29 mouse cellular contexts compared by ENCODE assay signal in the genomic region with DNA sequence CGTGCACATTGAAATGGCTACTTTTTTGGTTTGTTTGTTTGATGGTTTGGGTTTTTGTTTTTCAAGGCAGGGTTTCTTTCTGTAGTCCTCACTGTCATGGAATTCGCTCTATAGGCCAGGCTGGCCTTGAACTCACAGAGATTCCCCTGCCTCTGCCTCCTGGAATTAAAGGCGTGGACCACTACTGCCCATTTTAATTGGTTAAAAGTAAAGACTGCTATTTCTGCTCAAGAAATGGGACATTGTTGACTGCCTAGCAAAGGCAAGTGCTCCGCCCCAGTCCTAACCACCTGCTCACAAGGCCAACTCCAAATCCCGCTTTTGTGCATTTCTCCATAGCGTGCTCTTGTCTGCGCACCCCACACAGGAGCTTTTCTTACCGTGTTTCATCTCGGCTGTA. TPM values are rescaled to one million over a fixed set of nuclear protein-coding genes. Genes with fewer than 3 reads are reported as not detected.
"Had no signal": no experiment of that assay in that cellular context is flagged by ENCODE, and none has a peak within 500 bp of the region (broad histone marks: within the 10 kb centered on the region; RNA-seq: fewer than 3 reads in every experiment).

No protein-coding gene starts in this region.

- H3K4me1 ChIP-seq: hindbrain, embryonic 13.5 days; hindbrain, embryonic 15.5 days had no signal

- H3K9ac ChIP-seq: heart, embryonic 13.5 days; heart, embryonic 15.5 days; hindbrain, embryonic 13.5 days; hindbrain, embryonic 15.5 days; limb, embryonic 12.5 days; liver, embryonic 13.5 days had no signal

- H3K9me3 ChIP-seq: heart, embryonic 13.5 days; heart, embryonic 15.5 days; hindbrain, embryonic 13.5 days; hindbrain, embryonic 15.5 days; limb, embryonic 10.5 days; limb, embryonic 12.5 days; liver, embryonic 13.5 days had no signal

- DNase-seq: gastrocnemius, postnatal 14 days; gastrocnemius, postnatal 36 days; heart, adult 11 months; heart, adult 2 months; heart, postnatal 14 days; heart, postnatal 36 days; kidney, adult 18-20 months; kidney, adult 8-10 months; kidney, postnatal 10 days; kidney, postnatal 25 days; kidney, postnatal 4 days; liver; liver, embryonic 13.5 days had no signal

- H3K4me3 ChIP-seq: heart, adult 2 months; heart, embryonic 13.5 days; heart, embryonic 15.5 days; hindbrain, embryonic 13.5 days; hindbrain, embryonic 15.5 days; layer of hippocampus, adult 2 months; left cerebral cortex, adult 2 months; limb, embryonic 10.5 days; limb, embryonic 12.5 days; liver, embryonic 13.5 days had no signal

- H3K4me2 ChIP-seq: heart, embryonic 11.5 days; heart, embryonic 13.5 days; heart, embryonic 15.5 days; hindbrain, embryonic 13.5 days; hindbrain, embryonic 15.5 days; limb, embryonic 12.5 days; liver, embryonic 11.5 days; liver, embryonic 13.5 days had no signal

- H3K27ac ChIP-seq: heart, adult 2 months; heart, embryonic 13.5 days; heart, embryonic 15.5 days; hindbrain, embryonic 13.5 days; hindbrain, embryonic 15.5 days; hindbrain, postnatal 0 days; layer of hippocampus, adult 2 months; left cerebral cortex, adult 2 months; limb, embryonic 10.5 days; limb, embryonic 12.5 days; liver, embryonic 13.5 days had no signal

- H3K27me3 ChIP-seq: heart, embryonic 13.5 days; heart, embryonic 15.5 days; hindbrain, embryonic 13.5 days; hindbrain, embryonic 15.5 days; limb, embryonic 12.5 days; liver, embryonic 13.5 days had no signal

- ATAC-seq: hindbrain, postnatal 0 days; intestine, embryonic 16.5 days had no signal

- H3K36me3 ChIP-seq: heart, embryonic 15.5 days; hindbrain, embryonic 13.5 days; hindbrain, embryonic 15.5 days; liver, embryonic 13.5 days had no signal

RNA-seq across cellular contexts. Expression of a gene that starts 32.7 kb away (rescaled TPM):
- polyA plus RNA-seq: gonadal fat pad, adult 2 months; heart, embryonic 11.5 days; heart, embryonic 13.5 days; heart, embryonic 15.5 days; heart, postnatal 0 days; hindbrain, embryonic 11.5 days; hindbrain, embryonic 13.5 days; hindbrain, embryonic 15.5 days; hindbrain, postnatal 0 days; kidney, embryonic 14.5 days; limb, embryonic 10.5 days; limb, embryonic 12.5 days; liver, embryonic 11.5 days; liver, embryonic 13.5 days had no signal

RNA-seq across cellular contexts. Expression of a gene that starts 59.1 kb away (rescaled TPM):
- polyA plus RNA-seq: gonadal fat pad, adult 2 months; heart, embryonic 11.5 days; heart, embryonic 13.5 days; heart, embryonic 15.5 days; hindbrain, embryonic 11.5 days; hindbrain, embryonic 13.5 days; hindbrain, embryonic 15.5 days; hindbrain, postnatal 0 days; kidney, embryonic 14.5 days; limb, embryonic 10.5 days; limb, embryonic 12.5 days; liver, embryonic 11.5 days; liver, embryonic 13.5 days had no signal
